Mouse (Mus musculus) MEL (cell line): Measurements from ENCODE around the gene Nme1.

Experiments
- CTCF ChIP-seq, 3 experiments: IDR thresholded peaks in 2 of 3; conservative IDR thresholded peaks in 1 of 3; 2 replicates each; pipeline ENCODE4 v1.5.1; 2011 to 2012; ENCODE audit warnings: low read length in 3 of 3, low read depth in 2 of 3, mild to moderate bottlenecking in 2 of 3, improper control_type of control experiment in 1 of 3, inconsistent platforms in 1 of 3, mixed read lengths in 1 of 3, moderate library complexity in 1 of 3; ENCODE audit not compliant: control insufficient read depth in 1 of 3, insufficient read depth in 1 of 3, poor library complexity in 1 of 3, severe bottlenecking in 1 of 3
- EP300 ChIP-seq, 2 experiments: IDR thresholded peaks; 2 replicates each; pipeline ENCODE4 v1.6.1; 2011; ENCODE audit warnings: improper control_type of control experiment in 2 of 2, low read length in 2 of 2, low read depth in 1 of 2, mild to moderate bottlenecking in 1 of 2
- ETS1 ChIP-seq: IDR thresholded peaks from 2 replicates; pipeline ENCODE4 v1.6.1; 2012; ENCODE audit warnings: low read depth, mild to moderate bottlenecking, inconsistent platforms, low read length, improper control_type of control experiment, moderate library complexity
- HCFC1 ChIP-seq: IDR thresholded peaks from 2 replicates; pipeline ENCODE4 v1.6.1; 2012; ENCODE audit warnings: low read depth, mild to moderate bottlenecking, inconsistent platforms, low read length, improper control_type of control experiment, moderate library complexity
- MAFK ChIP-seq: IDR thresholded peaks from 2 replicates; pipeline ENCODE4 v1.6.1; 2011; ENCODE audit warnings: low read depth, mild to moderate bottlenecking, low read length, improper control_type of control experiment, borderline replicate concordance
- MAZ ChIP-seq: IDR thresholded peaks from 2 replicates; pipeline ENCODE4 v1.6.1; 2012; ENCODE audit warnings: low read depth, mild to moderate bottlenecking, inconsistent platforms, low read length, improper control_type of control experiment
- MXI1 ChIP-seq: IDR thresholded peaks from 2 replicates; pipeline ENCODE4 v1.6.1; 2011; ENCODE audit warnings: mild to moderate bottlenecking, low read depth, low read length, improper control_type of control experiment
- NRF1 ChIP-seq: IDR thresholded peaks from 2 replicates; pipeline ENCODE4 v1.6.1; 2014; ENCODE audit warnings: low read depth, mild to moderate bottlenecking, inconsistent platforms, low read length, improper control_type of control experiment, moderate library complexity; ENCODE audit not compliant: poor library complexity, insufficient read depth, severe bottlenecking
- POLR2AphosphoS2 ChIP-seq: IDR thresholded peaks from 2 replicates; pipeline ENCODE4 v1.6.1; 2011; ENCODE audit warnings: low read length, improper control_type of control experiment
- RAD21 ChIP-seq: IDR thresholded peaks from 2 replicates; pipeline ENCODE4 v1.6.1; 2011; ENCODE audit warnings: mild to moderate bottlenecking, low read depth, low read length, improper control_type of control experiment
- USF1 ChIP-seq: IDR thresholded peaks from 2 replicates; pipeline ENCODE4 v1.6.1; 2014; ENCODE audit warnings: low read depth, mild to moderate bottlenecking, inconsistent platforms, low read length, improper control_type of control experiment, moderate library complexity
- ZNF384 ChIP-seq: IDR thresholded peaks from 2 replicates; pipeline ENCODE4 v1.6.1; 2012; ENCODE audit warnings: low read depth, mild to moderate bottlenecking, inconsistent platforms, low read length, improper control_type of control experiment

GRCm38 (mm10) chr11:93969171-93969570, 850 bp upstream of the Nme1 start:
- TF ChIP-seq EP300 (IDR thresholded peaks at IDR 0.05; ENCODE audit: low read depth in 1 of 2, low read length in 2 of 2) (no peak), NRF1 (no peak), CTCF (IDR thresholded peaks at IDR 0.05 in 2 of 3, conservative IDR thresholded peaks at IDR 0.05 in 1 of 3; ENCODE audit: control insufficient read depth in 1 of 3, insufficient read depth in 1 of 3, low read depth in 2 of 3, low read length in 3 of 3, poor library complexity in 1 of 3, severe bottlenecking in 1 of 3) (no peak), HCFC1 (no peak), USF1 (no peak), MAFK (no peak), POLR2AphosphoS2 (no peak), RAD21 (no peak), MAZ (no peak), MXI1 (no peak), ZNF384 (no peak), ETS1 (no peak)
